Mouse (Mus musculus) heart, embryonic 10.5 days (tissue): ENCODE data around the gene Col12a1. TPM values are rescaled to one million over a fixed set of nuclear protein-coding genes. Genes with fewer than 3 reads are reported as not detected.
A peak's percentile ranks its signal among the peaks of the same experiment; 100 is the strongest.

Experiments used
- DNase-seq: peaks from one replicate; pipeline ENCODE4 v3.0.0-alpha.2; 2017; ENCODE audit warnings: low spot score
- H3K27ac ChIP-seq: fragments of 300-500 bp; sonication (generic); 2 replicates; pipeline ENCODE4 v1.5.1; 2016; ENCODE audit warnings: mild to moderate bottlenecking
- H3K27me3 ChIP-seq: fragments of 300-500 bp; sonication (generic); 2 replicates; pipeline ENCODE4 v1.6.1; 2016; ENCODE audit warnings: mild to moderate bottlenecking; ENCODE audit not compliant: poor library complexity, insufficient read depth, severe bottlenecking
- H3K36me3 ChIP-seq: fragments of 300-500 bp; sonication (generic); 2 replicates; pipeline ENCODE4 v1.6.1; 2016; ENCODE audit warnings: mild to moderate bottlenecking, moderate library complexity
- H3K4me1 ChIP-seq: fragments of 300-500 bp; sonication (generic); 2 replicates; pipeline ENCODE4 v1.6.1; 2016; ENCODE audit warnings: mild to moderate bottlenecking
- H3K4me3 ChIP-seq: fragments of 300-500 bp; sonication (generic); 2 replicates; pipeline ENCODE4 v1.5.1; 2016; ENCODE audit warnings: mild to moderate bottlenecking, moderate library complexity
- H3K9me3 ChIP-seq: fragments of 300-500 bp; sonication (generic); 2 replicates; pipeline ENCODE4 v1.6.1; 2016; ENCODE audit warnings: mild to moderate bottlenecking, moderate library complexity
- WGBS: fragments of 180-500 bp; shearing (Covaris S2); methylation state at CpG from one replicate; pipeline ENCODE4 v1.1.7; 2016; 5-methylcytosine and 5-hydroxymethylcytosine counted together
- polyA plus RNA-seq: library from polyadenylated mRNA; unstranded; fragments of >200 nt; fragmentation: Nextera tagmentation; extraction: Ambion mirVana; gene quantifications from 2 replicates; pipeline ENCODE4 v1.2.1, GENCODE M21; 2016

The Col12a1 gene
- polyA plus RNA-seq, 1 experiment from 2014 or later, result 11.1 TPM

GRCm38 (mm10) chr9:79723090-79723489, 4.5 kb upstream of the Col12a1 start:
- peaks cover 28% of the 10 kb centered on the region for H3K27me3 ChIP-seq
- H3K36me3 ChIP-seq, result no peaks in the 10 kb centered on the region
- no peak overlapping the region for H3K4me3 ChIP-seq
- WGBS, result 34% methylated on average over 5 of the region's 5 CpGs
- peaks cover 23% of the 10 kb centered on the region for H3K4me1 ChIP-seq
- peaks cover 4% of the 10 kb centered on the region; the same call in 1 of the 2 replicates for H3K9me3 ChIP-seq
- no peak for DNase-seq
- no peak overlapping the region for H3K27ac ChIP-seq

- H3K9me3 ChIP-seq, result peaks cover 4% of the 10 kb centered on the region; the same call in 1 of the 2 replicates
- H3K27me3 ChIP-seq, result peaks cover 39% of the 10 kb centered on the region
- no peak overlapping the region for H3K27ac ChIP-seq
- no peaks in the 10 kb centered on the region for H3K36me3 ChIP-seq
- H3K4me1 ChIP-seq, result peaks cover 34% of the 10 kb centered on the region
- DNase-seq, result no peak
- 0 out of 2 replicates have a peak overlapping the region, but pooled peaks have one; percentile 8 for H3K4me3 ChIP-seq
- 13% methylated on average over 9 of the region's 9 CpGs for WGBS
These were observed 2.4 kb upstream of the Col12a1 start for GRCm38 (mm10) chr9:79721056-79721455.

- Histone ChIP-seq H3K36me3 (no peaks in the 10 kb centered on the region), H3K9me3 (peaks cover 4% of the 10 kb centered on the region; the same call in 1 of the 2 replicates), H3K27ac (no peak overlapping the region), H3K27me3 (peaks cover 39% of the 10 kb centered on the region), H3K4me3 (peak overlapping the region; percentile 8; the same call in 1 of the 2 replicates), H3K4me1 (peaks cover 38% of the 10 kb centered on the region)
- no peak for DNase-seq
- 34% methylated on average over 9 of the region's 9 CpGs for WGBS
These were observed 1.5 kb upstream of the Col12a1 start for GRCm38 (mm10) chr9:79720143-79720542.

GRCm38 (mm10) chr9:79719451-79719850, 820 bp upstream of the Col12a1 start:
- Histone ChIP-seq H3K4me3 (peak overlapping the region; percentile 75), H3K27me3 (peaks cover 39% of the 10 kb centered on the region), H3K27ac (peak overlapping the region; percentile 86), H3K9me3 (peaks cover 4% of the 10 kb centered on the region; the same call in 1 of the 2 replicates), H3K36me3 (no peaks in the 10 kb centered on the region), H3K4me1 (peaks cover 45% of the 10 kb centered on the region)
- no peak for DNase-seq
- WGBS, result 2% methylated on average over 28 of the region's 28 CpGs

GRCm38 (mm10) chr9:79717836-79718475, 675 bp downstream of the Col12a1 start:
- Histone ChIP-seq H3K27me3 (peaks cover 39% of the 10 kb centered on the region), H3K9me3 (peaks cover 4% of the 10 kb centered on the region; the same call in 1 of the 2 replicates), H3K4me1 (peaks cover 49% of the 10 kb centered on the region)

GRCm38 (mm10) chr9:79716909-79717835, 1.5 kb downstream of the Col12a1 start:
- no peak for DNase-seq
- Histone ChIP-seq H3K36me3 (no peaks in the 10 kb centered on the region), H3K4me3 (peak overlapping the region; percentile 75), H3K9me3 (peaks cover 4% of the 10 kb centered on the region; the same call in 1 of the 2 replicates), H3K27me3 (peaks cover 39% of the 10 kb centered on the region), H3K4me1 (peaks cover 49% of the 10 kb centered on the region), H3K27ac (peak overlapping the region; percentile 86; the same call in 1 of the 2 replicates)
- WGBS, result 9% methylated on average over 23 of the region's 23 CpGs

More at GRCm38 (mm10) chr9:79717836-79718475, 675 bp downstream of the Col12a1 start:
- 1% methylated on average over 22 of the region's 22 CpGs for WGBS
- Histone ChIP-seq H3K4me3 (peak overlapping the region; percentile 75), H3K36me3 (no peaks in the 10 kb centered on the region), H3K27ac (peak overlapping the region; percentile 86)
- DNase-seq, result no peak

GRCm38 (mm10) chr9:79716496-79716895, 2.1 kb downstream of the Col12a1 start:
- Histone ChIP-seq H3K27me3 (peaks cover 39% of the 10 kb centered on the region), H3K27ac (0 out of 2 replicates have a peak overlapping the region, but pooled peaks have one; percentile 33), H3K4me3 (peak overlapping the region; percentile 75), H3K36me3 (no peaks in the 10 kb centered on the region), H3K9me3 (no peaks in the 10 kb centered on the region), H3K4me1 (peaks cover 49% of the 10 kb centered on the region)
- no peak for DNase-seq
- WGBS, result 43% methylated on average over 5 of the region's 5 CpGs

- peak; percentile 81 for DNase-seq
- Histone ChIP-seq H3K9me3 (no peaks in the 10 kb centered on the region), H3K36me3 (no peaks in the 10 kb centered on the region), H3K27me3 (peaks cover 23% of the 10 kb centered on the region), H3K4me3 (peak overlapping the region; percentile 52), H3K4me1 (peaks cover 35% of the 10 kb centered on the region), H3K27ac (peak overlapping the region; percentile 84)
- whole genome bisulfite sequencing, result 7% methylated on average over 16 of the region's 16 CpGs
These were observed 4.1 kb downstream of the Col12a1 start for GRCm38 (mm10) chr9:79714471-79715045.

GRCm38 (mm10) chr9:79689771-79690535, 28.7 kb downstream of the Col12a1 start:
- DNase-seq, result no peak

GRCm38 (mm10) chr9:79689342-79689741, 29.3 kb downstream of the Col12a1 start:
- Histone ChIP-seq H3K4me1 (peaks cover 8% of the 10 kb centered on the region; the same call in 1 of the 2 replicates), H3K36me3 (no peaks in the 10 kb centered on the region), H3K27me3 (no peaks in the 10 kb centered on the region), H3K4me3 (no peak overlapping the region), H3K9me3 (no peaks in the 10 kb centered on the region), H3K27ac (no peak overlapping the region)
- no peak for DNase-seq
- WGBS, result 63% methylated on average over 7 of the region's 7 CpGs

More at GRCm38 (mm10) chr9:79689771-79690535, 28.7 kb downstream of the Col12a1 start:
- no peaks in the 10 kb centered on the region for H3K36me3 ChIP-seq
- 75% methylated on average over 11 of the region's 11 CpGs for WGBS
- H3K27ac ChIP-seq, result no peak overlapping the region
- H3K4me1 ChIP-seq, result peaks cover 8% of the 10 kb centered on the region; the same call in 1 of the 2 replicates
- no peaks in the 10 kb centered on the region for H3K9me3 ChIP-seq
- H3K27me3 ChIP-seq, result no peaks in the 10 kb centered on the region
- no peak overlapping the region for H3K4me3 ChIP-seq

GRCm38 (mm10) chr9:79687227-79687626, 31.4 kb downstream of the Col12a1 start:
- no peak for DNase-seq
- 27% methylated on average over 3 of the region's 3 CpGs for WGBS
- H3K36me3 ChIP-seq, result no peaks in the 10 kb centered on the region
- peaks cover 8% of the 10 kb centered on the region; the same call in 1 of the 2 replicates for H3K4me1 ChIP-seq
- no peaks in the 10 kb centered on the region for H3K27me3 ChIP-seq
- H3K9me3 ChIP-seq, result no peaks in the 10 kb centered on the region
- no peak overlapping the region for H3K27ac ChIP-seq
- no peak overlapping the region for H3K4me3 ChIP-seq

GRCm38 (mm10) chr9:79686049-79686448, 32.6 kb downstream of the Col12a1 start:
- 75% methylated on average over 1 of the region's 1 CpGs for WGBS
- Histone ChIP-seq H3K36me3 (no peaks in the 10 kb centered on the region), H3K4me3 (no peak overlapping the region), H3K27ac (no peak overlapping the region), H3K9me3 (no peaks in the 10 kb centered on the region), H3K27me3 (no peaks in the 10 kb centered on the region), H3K4me1 (peaks cover 11% of the 10 kb centered on the region; the same call in 1 of the 2 replicates)
- no peak for DNase-seq
